34 mouse cellular contexts compared by ENCODE assay signal in the genomic region with DNA sequence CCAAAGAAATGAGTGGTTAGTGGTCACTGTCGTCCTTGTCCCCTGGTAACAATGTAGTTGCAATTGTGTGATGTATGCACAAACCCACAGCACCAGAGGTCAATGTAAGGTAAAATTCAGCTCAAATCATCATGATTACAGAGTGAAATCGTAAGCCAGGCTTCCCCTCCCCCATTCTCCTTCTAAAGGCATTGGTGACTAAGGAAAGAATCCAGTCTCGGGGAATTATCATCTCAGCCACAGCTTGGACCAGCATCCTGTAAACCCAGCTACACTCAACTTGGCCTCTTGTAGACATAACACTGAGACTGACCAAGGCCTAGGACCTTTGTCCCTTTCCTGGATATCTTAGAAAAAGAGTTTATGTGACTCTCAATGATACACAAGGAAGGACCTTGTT. TPM values are rescaled to one million over a fixed set of nuclear protein-coding genes. Genes with fewer than 3 reads are reported as not detected.
DNase-seq lines count a peak whose midpoint lies in the region; ATAC-seq and TF ChIP-seq lines count a peak whose summit lies in the region.
"Had no signal": no experiment of that assay in that cellular context is flagged by ENCODE, and none has a peak within 500 bp of the region (broad histone marks: within the 10 kb centered on the region; RNA-seq: fewer than 3 reads in every experiment).

No protein-coding gene starts in this region.

- no peaks in the 10 kb centered on the region for H3K36me3 ChIP-seq in forebrain, embryonic 11.5 days (ENCODE audit: control insufficient read depth, insufficient read depth, low read length)
- H3K36me3 ChIP-seq in forebrain, postnatal 0 days (ENCODE audit: insufficient read depth): no peaks in the 10 kb centered on the region
- H3K36me3 ChIP-seq in midbrain, embryonic 10.5 days: peaks cover 19% of the 10 kb centered on the region
- H3K36me3 ChIP-seq in midbrain, embryonic 15.5 days (replicated peaks): no peaks in the 10 kb centered on the region
- no peaks in the 10 kb centered on the region for H3K36me3 ChIP-seq in hindbrain, embryonic 15.5 days
- H3K36me3 ChIP-seq in kidney, adult 2 months (ENCODE audit: control insufficient read depth, insufficient read depth, low read length): no peaks in the 10 kb centered on the region
- H3K36me3 ChIP-seq: embryonic facial prominence, embryonic 12.5 days; forebrain, embryonic 15.5 days; heart, embryonic 12.5 days; limb, embryonic 13.5 days; lung, embryonic 15.5 days had no signal

- peaks cover 19% of the 10 kb centered on the region for H3K4me1 ChIP-seq in forebrain, embryonic 11.5 days (replicated peaks; ENCODE audit: control insufficient read depth, insufficient read depth, low read length)
- no peaks in the 10 kb centered on the region for H3K4me1 ChIP-seq in forebrain, postnatal 0 days (ENCODE audit: insufficient read depth)
- peaks cover 100% of the 10 kb centered on the region for H3K4me1 ChIP-seq in midbrain, embryonic 10.5 days
- H3K4me1 ChIP-seq in midbrain, embryonic 15.5 days: peaks cover 11% of the 10 kb centered on the region
- peaks cover 7% of the 10 kb centered on the region; the same call in 1 of the 2 replicates for H3K4me1 ChIP-seq in hindbrain, embryonic 15.5 days (replicated peaks)
- no peaks in the 10 kb centered on the region for H3K4me1 ChIP-seq in kidney, adult 2 months (ENCODE audit: control insufficient read depth, insufficient read depth, low read length)
- H3K4me1 ChIP-seq: heart, embryonic 12.5 days; lung, embryonic 15.5 days had no signal

- H3K4me3 ChIP-seq in forebrain, embryonic 11.5 days (ENCODE audit: low read depth, low read length): no peak overlapping the region
- no peak overlapping the region for H3K4me3 ChIP-seq in forebrain, postnatal 0 days (ENCODE audit: low read depth, low read length)
- peak overlapping the region; percentile 23; the same call in 1 of the 2 replicates for H3K4me3 ChIP-seq in midbrain, embryonic 10.5 days
- H3K4me3 ChIP-seq in midbrain, embryonic 15.5 days: no peak overlapping the region
- H3K4me3 ChIP-seq in hindbrain, embryonic 15.5 days: no peak overlapping the region
- H3K4me3 ChIP-seq in kidney, adult 2 months (ENCODE audit: insufficient read depth, low read depth, low read length): no peak overlapping the region
- H3K4me3 ChIP-seq: embryonic facial prominence, embryonic 12.5 days; forebrain, embryonic 15.5 days; gastrocnemius, adult 2 months; heart, adult 2 months; heart, embryonic 12.5 days; limb, embryonic 13.5 days; lung, embryonic 15.5 days had no signal

- no peak for TF ChIP-seq CTCF in forebrain, postnatal 0 days (IDR thresholded peaks at IDR 0.05; ENCODE audit: low read depth)
- no peak for TF ChIP-seq CTCF in brain, embryonic 14.5 days (IDR thresholded peaks at IDR 0.05; ENCODE audit: borderline replicate concordance, extremely low read depth, insufficient read depth, insufficient read length)
- no peak for TF ChIP-seq CTCF in kidney, adult 2 months (conservative IDR thresholded peaks at IDR 0.05; ENCODE audit: insufficient read depth, insufficient read length, low read depth, low read length)

- H3K9me3 ChIP-seq in forebrain, embryonic 11.5 days (ENCODE audit: control insufficient read depth, low read length): no peaks in the 10 kb centered on the region
- H3K9me3 ChIP-seq in forebrain, postnatal 0 days (ENCODE audit: low read length): no peaks in the 10 kb centered on the region
- H3K9me3 ChIP-seq in midbrain, embryonic 10.5 days (replicated peaks): no peaks in the 10 kb centered on the region
- H3K9me3 ChIP-seq in midbrain, embryonic 15.5 days: no peaks in the 10 kb centered on the region
- H3K9me3 ChIP-seq in hindbrain, embryonic 15.5 days: no peaks in the 10 kb centered on the region
- H3K9me3 ChIP-seq: embryonic facial prominence, embryonic 12.5 days; forebrain, embryonic 15.5 days; heart, embryonic 12.5 days; limb, embryonic 13.5 days; lung, embryonic 15.5 days had no signal

- 12% methylated on average over 3 of the region's 3 CpGs for WGBS in forebrain, embryonic 11.5 days
- 24% methylated on average over 3 of the region's 3 CpGs for WGBS in forebrain, postnatal 0 days
- WGBS in midbrain, embryonic 10.5 days: 29% methylated on average over 3 of the region's 3 CpGs
- 32% methylated on average over 3 of the region's 3 CpGs for WGBS in midbrain, embryonic 15.5 days
- 28% methylated on average over 3 of the region's 3 CpGs for WGBS in hindbrain, embryonic 15.5 days
- 72% methylated on average over 3 of the region's 3 CpGs for WGBS in kidney, adult 2 months

- H3K9ac ChIP-seq in forebrain, embryonic 11.5 days (ENCODE audit: low read length): no peak overlapping the region
- no peak overlapping the region for H3K9ac ChIP-seq in forebrain, postnatal 0 days
- no peak overlapping the region for H3K9ac ChIP-seq in midbrain, embryonic 15.5 days
- H3K9ac ChIP-seq in hindbrain, embryonic 15.5 days: no peak overlapping the region
- H3K9ac ChIP-seq: embryonic facial prominence, embryonic 12.5 days; forebrain, embryonic 15.5 days; heart, embryonic 12.5 days; limb, embryonic 13.5 days; lung, embryonic 15.5 days had no signal

- peaks cover 83% of the 10 kb centered on the region for H3K27me3 ChIP-seq in forebrain, embryonic 11.5 days (ENCODE audit: control insufficient read depth, insufficient read depth, low read length)
- H3K27me3 ChIP-seq in forebrain, postnatal 0 days (ENCODE audit: insufficient read depth, low read length): peaks cover 91% of the 10 kb centered on the region
- peaks cover 100% of the 10 kb centered on the region for H3K27me3 ChIP-seq in midbrain, embryonic 10.5 days (ENCODE audit: low read depth, poor library complexity, severe bottlenecking)
- peaks cover 76% of the 10 kb centered on the region for H3K27me3 ChIP-seq in midbrain, embryonic 15.5 days (replicated peaks)
- peaks cover 65% of the 10 kb centered on the region for H3K27me3 ChIP-seq in hindbrain, embryonic 15.5 days
- H3K27me3 ChIP-seq in kidney, adult 2 months (replicated peaks; ENCODE audit: control insufficient read depth, insufficient read depth, low read length): peaks cover 1% of the 10 kb centered on the region; the same call in 1 of the 2 replicates

- ATAC-seq in forebrain, embryonic 11.5 days (replicated peaks; ENCODE audit: low FRiP score): no peak
- no peak for ATAC-seq in forebrain, postnatal 0 days
- no peak for ATAC-seq in midbrain, embryonic 15.5 days (replicated peaks)
- ATAC-seq in hindbrain, embryonic 15.5 days (ENCODE audit: low FRiP score, low read depth): no peak
- no peak for ATAC-seq in inflammation-experienced regulatory T-cells, adult 6 months
- ATAC-seq: intestine, embryonic 16.5 days; Patski had no signal

- DNase-seq in forebrain, embryonic 11.5 days (ENCODE audit: low spot score): peak; percentile 42
- DNase-seq in forebrain, postnatal 0 days: no peak
- DNase-seq in midbrain, embryonic 10.5 days (ENCODE audit: low spot score): peak; percentile 36
- peak; percentile 40 for DNase-seq in brain, embryonic 14.5 days (ENCODE audit: low read depth)
- no peak for DNase-seq in kidney, adult 2 months
- DNase-seq: adrenal gland, postnatal 10 days; cerebellum, adult 11 months; cerebellum, adult 9-10 months; cerebellum, postnatal 36 days; gastrocnemius, adult 2 months; gastrocnemius, postnatal 36 days; heart, adult 2 months; kidney, postnatal 25 days; lung, postnatal 36 days; thymus, postnatal 4 days had no signal

- no peak overlapping the region for H3K4me2 ChIP-seq in forebrain, embryonic 11.5 days (ENCODE audit: low read depth, low read length, severe bottlenecking)
- no peak overlapping the region for H3K4me2 ChIP-seq in forebrain, postnatal 0 days (ENCODE audit: low read depth)
- H3K4me2 ChIP-seq in midbrain, embryonic 15.5 days: no peak overlapping the region
- 0 out of 2 replicates have a peak overlapping the region, but pooled peaks have one; percentile 11 for H3K4me2 ChIP-seq in hindbrain, embryonic 15.5 days
- H3K4me2 ChIP-seq: embryonic facial prominence, embryonic 12.5 days; forebrain, embryonic 15.5 days; heart, embryonic 12.5 days; limb, embryonic 13.5 days; liver, embryonic 11.5 days; lung, embryonic 15.5 days had no signal

- no peak for TF ChIP-seq POLR2A in brain, embryonic 14.5 days (IDR thresholded peaks at IDR 0.05; ENCODE audit: borderline replicate concordance, extremely low read depth, insufficient read depth, insufficient read length, poor library complexity, severe bottlenecking)
- TF ChIP-seq POLR2A in kidney, adult 2 months (IDR thresholded peaks at IDR 0.05; ENCODE audit: low read depth, low read length): no peak

- no peak overlapping the region for H3K27ac ChIP-seq in forebrain, embryonic 11.5 days (ENCODE audit: low read depth, low read length)
- H3K27ac ChIP-seq in forebrain, postnatal 0 days (ENCODE audit: low read depth, low read length): no peak overlapping the region
- H3K27ac ChIP-seq in midbrain, embryonic 10.5 days (replicated peaks): peak overlapping the region; percentile 70
- no peak overlapping the region for H3K27ac ChIP-seq in midbrain, embryonic 15.5 days
- H3K27ac ChIP-seq in hindbrain, embryonic 15.5 days (replicated peaks): 0 out of 2 replicates have a peak overlapping the region, but pooled peaks have one; percentile 8
- H3K27ac ChIP-seq in kidney, adult 2 months (ENCODE audit: insufficient read depth, low read depth, low read length): no peak overlapping the region
- H3K27ac ChIP-seq: embryonic facial prominence, embryonic 12.5 days; forebrain, embryonic 15.5 days; gastrocnemius, adult 2 months; heart, adult 2 months; limb, embryonic 13.5 days; lung, embryonic 15.5 days had no signal

RNA-seq across cellular contexts. Expression of gene Pax3, which starts 28.1 kb away (rescaled TPM):
- 4.4 and 4.7 TPM in 2 replicates for polyA plus RNA-seq in forebrain, embryonic 11.5 days (2014; fragmentation: Nextera tagmentation; extraction: Ambion mirVana)
- total RNA-seq in forebrain, postnatal 0 days (2014; rRNA removed): 0.15 and 0.19 TPM in 2 replicates
- polyA plus RNA-seq in forebrain, postnatal 0 days (2015; fragmentation: Nextera tagmentation; extraction: Ambion mirVana): 0.04 and 0.40 TPM in 2 replicates
- polyA plus RNA-seq in midbrain, embryonic 10.5 days (2016; fragmentation: Nextera tagmentation; extraction: Ambion mirVana): 33.6 and 34.3 TPM in 2 replicates
- 11.4 and 14.4 TPM in 2 replicates for polyA plus RNA-seq in midbrain, embryonic 15.5 days (2015; fragmentation: Nextera tagmentation; extraction: Ambion mirVana)
- polyA plus RNA-seq in brain, embryonic 14.5 days (2012; rRNA removed): 4.8 and 10.6 TPM in 2 replicates
- polyA plus RNA-seq in hindbrain, embryonic 15.5 days (2015; fragmentation: Nextera tagmentation; extraction: Ambion mirVana): 14.0 and 16.3 TPM in 2 replicates
- 0.08 TPM in 1 of 2 replicates, not detected in the other for polyA plus RNA-seq in kidney, adult 2 months (2012; rRNA removed)
- polyA plus RNA-seq in inflammation-experienced regulatory T-cells, adult 6 months (2017; shearing (Covaris generic)): not detected
- total RNA-seq: gastrocnemius, adult 2 months; gastrocnemius, postnatal 36 days; heart, adult 2 months; hematopoietic stem cell, adult 5-6 weeks; layer of hippocampus, adult 18-20 months; left cerebral cortex, adult 18-20 months; megakaryocyte, adult 5-6 weeks; MEL; monocyte, adult 5-6 weeks had no signal
- polyA plus RNA-seq: intestine, embryonic 16.5 days; liver, embryonic 16.5 days; stomach, embryonic 14.5 days had no signal

Comparison
In these comparisons a context has a peak if more than half of its experiments do, and no peak if none do; other contexts are left out.
1. DNase-seq: peak in forebrain, embryonic 11.5 days (single experiment), midbrain, embryonic 10.5 days (single experiment) and brain, embryonic 14.5 days (single experiment); none in forebrain, postnatal 0 days (single experiment) and kidney, adult 2 months (single experiment).
2. H3K27ac ChIP-seq: peak in midbrain, embryonic 10.5 days (single experiment) and hindbrain, embryonic 15.5 days (single experiment); none in forebrain, embryonic 11.5 days (single experiment), forebrain, postnatal 0 days (single experiment), midbrain, embryonic 15.5 days (single experiment) and kidney, adult 2 months (single experiment).